Mouse (Mus musculus): ENCODE measurements at regions not wholly inside any gene's neighbourhood (a gene's known extent, or its start where the extent isn't known, plus 50 kb on each side); places are given as distances from the start of the nearest gene placed in this dataset.

DNA sequence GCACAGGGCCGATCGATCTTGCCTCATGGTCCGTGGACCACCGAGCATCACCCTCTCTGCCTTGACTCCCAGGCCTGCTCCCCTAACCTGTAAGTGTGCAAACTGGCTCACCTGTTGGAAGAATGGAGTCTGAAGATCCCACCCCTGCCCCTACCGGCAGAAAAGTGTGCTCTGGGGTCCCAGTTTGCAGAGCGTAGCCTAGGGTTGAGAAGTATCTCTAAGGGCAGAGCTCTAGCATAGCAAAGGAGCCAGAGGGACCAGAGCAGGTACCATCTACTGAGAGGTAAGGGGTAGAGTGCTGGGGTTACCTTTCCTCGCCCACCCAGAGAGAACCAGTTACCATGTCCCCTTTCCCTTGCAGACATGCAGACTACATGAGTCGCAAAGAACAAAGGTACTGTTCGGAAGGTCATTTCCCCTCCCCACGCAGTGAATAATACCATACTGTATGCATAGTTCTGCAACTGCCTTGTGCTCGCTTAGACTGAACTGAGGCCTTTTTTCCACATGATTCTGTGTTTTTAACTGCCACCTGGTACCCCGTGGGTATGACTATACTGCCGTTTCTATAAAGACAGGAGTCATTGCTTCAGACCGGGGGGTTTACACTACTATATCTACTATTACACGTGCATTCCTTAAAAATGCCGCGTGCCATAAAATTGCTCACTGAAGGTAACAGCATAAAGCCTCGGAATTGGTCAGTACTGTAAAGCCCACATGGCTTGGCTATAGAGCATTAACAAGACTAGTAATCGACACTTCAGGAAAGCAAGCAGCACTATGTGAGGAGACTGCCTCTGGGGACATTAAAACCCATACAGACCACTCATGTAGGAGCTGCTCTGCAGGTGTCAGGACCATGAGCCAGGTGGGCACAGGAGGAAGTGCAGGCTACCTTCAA is 88.7 kb upstream of the Ccnd2 start:
- peaks cover 8% of the 10 kb centered on the region for H3K4me1 ChIP-seq (ENCODE audit: insufficient read depth, low read length)
- ATAC-seq (ENCODE audit: low FRiP score, low TSS enrichment) = no peak
- H3K9me3 ChIP-seq (ENCODE audit: low read length) = no peaks in the 10 kb centered on the region
- H3K27me3 ChIP-seq (ENCODE audit: insufficient read depth, low read length) = no peaks in the 10 kb centered on the region
- no peak overlapping the region for H3K27ac ChIP-seq (ENCODE audit: low read length)
- H3K4me2 ChIP-seq (replicated peaks; ENCODE audit: low read depth, low read length) = no peak overlapping the region
- H3K36me3 ChIP-seq (ENCODE audit: insufficient read depth, low read length) = no peaks in the 10 kb centered on the region
- no peak overlapping the region for H3K4me3 ChIP-seq (ENCODE audit: low read length)
- WGBS = 85% methylated on average over 19 of the region's 19 CpGs
- no peak overlapping the region for H3K9ac ChIP-seq (replicated peaks; ENCODE audit: low read length)

DNA sequence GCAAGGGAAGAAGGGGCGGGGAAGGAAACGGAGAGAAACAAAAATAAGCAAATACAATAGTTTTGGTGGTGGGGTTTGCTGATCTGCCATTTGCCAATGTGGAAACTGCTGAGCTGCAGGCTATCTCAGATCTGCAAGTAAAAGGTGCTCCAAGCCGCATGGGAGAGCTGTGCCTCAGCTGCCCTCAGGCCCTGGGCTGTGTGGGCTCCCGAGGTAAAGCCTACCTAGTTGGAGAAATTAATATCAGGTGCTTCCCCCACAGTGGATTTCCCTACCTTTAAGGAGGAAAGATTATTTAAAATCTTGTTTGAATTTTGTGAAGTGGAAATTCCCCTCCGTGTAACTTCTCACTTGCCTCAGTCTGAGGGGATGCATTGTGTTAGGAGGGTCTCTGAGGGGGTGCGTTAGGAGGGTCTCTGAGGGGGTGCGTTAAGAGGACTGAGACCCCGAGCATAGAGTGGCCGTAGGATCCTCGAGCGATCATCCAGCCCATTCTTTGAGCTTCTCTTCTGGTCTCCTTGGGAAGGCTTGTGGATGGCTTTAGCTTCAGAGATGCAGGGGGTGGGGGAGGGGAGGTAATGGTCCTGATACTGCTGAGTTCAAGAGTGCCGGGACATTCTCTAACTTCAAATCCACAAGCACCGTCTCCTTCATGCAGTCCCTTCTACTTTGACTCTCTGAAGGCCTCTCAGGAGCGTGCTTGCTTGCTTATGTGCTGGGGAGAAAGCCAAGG is 89.9 kb upstream of the Ccnd2 start:
- no peak overlapping the region for H3K4me2 ChIP-seq (replicated peaks; ENCODE audit: low read depth, low read length)
- WGBS = 73% methylated on average over 14 of the region's 14 CpGs

DNA sequence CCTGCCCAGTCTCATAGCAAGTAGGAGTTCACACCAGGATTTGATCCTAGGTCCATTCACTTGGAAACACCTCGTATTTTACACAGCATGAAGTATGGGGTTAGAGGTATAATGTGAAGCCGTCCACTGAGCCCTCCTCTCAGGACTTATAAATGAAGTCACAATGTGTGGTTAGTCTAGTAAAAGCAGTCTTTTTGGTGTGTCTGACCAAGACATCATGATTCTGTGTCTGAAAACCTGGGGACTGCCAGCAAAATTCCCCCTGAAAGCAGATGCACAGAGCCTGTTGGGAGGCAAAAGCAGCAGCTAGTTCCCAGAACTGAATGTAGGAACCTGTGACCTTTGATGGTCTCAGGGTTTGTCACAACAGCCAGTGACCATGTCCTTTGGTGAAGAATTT is 91.0 kb upstream of the Ccnd2 start:
- H3K4me3 ChIP-seq (ENCODE audit: low read length) = no peak overlapping the region
- H3K4me1 ChIP-seq (ENCODE audit: insufficient read depth, low read length) = peaks cover 17% of the 10 kb centered on the region
- WGBS = 75% methylated on average over 2 of the region's 2 CpGs
- H3K27me3 ChIP-seq (ENCODE audit: insufficient read depth, low read length) = no peaks in the 10 kb centered on the region
- no peak for ATAC-seq (ENCODE audit: low FRiP score, low TSS enrichment)
- H3K4me2 ChIP-seq (replicated peaks; ENCODE audit: low read depth, low read length) = no peak overlapping the region
- H3K9me3 ChIP-seq (ENCODE audit: low read length) = no peaks in the 10 kb centered on the region
- no peak overlapping the region for H3K9ac ChIP-seq (replicated peaks; ENCODE audit: low read length)
- H3K36me3 ChIP-seq (ENCODE audit: insufficient read depth, low read length) = no peaks in the 10 kb centered on the region
- no peak overlapping the region for H3K27ac ChIP-seq (ENCODE audit: low read length)

More for the DNA sequence above, 89.9 kb upstream of the Ccnd2 start:
- Histone ChIP-seq H3K4me3 (ENCODE audit: low read length) (no peak overlapping the region), H3K4me1 (ENCODE audit: insufficient read depth, low read length) (peaks cover 11% of the 10 kb centered on the region), H3K9ac (replicated peaks; ENCODE audit: low read length) (no peak overlapping the region), H3K27me3 (ENCODE audit: insufficient read depth, low read length) (no peaks in the 10 kb centered on the region), H3K27ac (ENCODE audit: low read length) (no peak overlapping the region), H3K9me3 (ENCODE audit: low read length) (no peaks in the 10 kb centered on the region), H3K36me3 (ENCODE audit: insufficient read depth, low read length) (no peaks in the 10 kb centered on the region)
- ATAC-seq (ENCODE audit: low FRiP score, low TSS enrichment) = no peak

DNA sequence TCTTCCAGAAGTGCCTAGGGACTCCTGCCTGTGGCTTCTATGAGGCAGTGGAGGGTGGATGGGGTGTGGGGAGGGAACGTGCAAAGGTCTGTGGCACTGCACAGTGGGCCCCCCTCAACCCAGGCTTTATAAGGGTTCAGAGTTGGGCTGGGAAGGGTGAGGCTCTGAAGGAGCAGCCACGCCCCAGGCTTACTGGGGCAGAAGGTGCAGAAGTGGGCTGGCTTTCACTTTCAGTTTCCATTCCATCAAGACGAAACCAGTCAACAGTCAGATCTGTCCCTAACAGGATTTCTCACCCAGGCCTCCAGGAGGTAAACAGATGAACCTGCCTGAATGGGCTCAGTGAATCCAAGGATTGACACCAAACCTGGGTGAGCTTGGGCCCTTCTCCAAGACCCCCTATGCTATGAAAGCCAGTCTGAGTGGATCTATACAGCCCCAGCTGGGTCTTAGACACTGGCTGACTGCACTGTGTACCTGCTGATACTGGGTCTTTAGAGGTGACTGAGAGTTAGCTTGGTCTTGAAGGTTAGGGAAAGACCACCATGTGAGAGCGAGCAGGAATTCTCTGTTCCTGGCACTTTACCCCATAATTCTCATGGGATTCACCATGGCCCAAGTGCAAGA is 93.9 kb upstream of the Ccnd2 start:
- WGBS = 79% methylated on average over 4 of the region's 4 CpGs
- no peak overlapping the region for H3K27ac ChIP-seq (ENCODE audit: low read length)
- no peaks in the 10 kb centered on the region for H3K27me3 ChIP-seq (ENCODE audit: insufficient read depth, low read length)
- H3K4me2 ChIP-seq (replicated peaks; ENCODE audit: low read depth, low read length) = no peak overlapping the region
- H3K36me3 ChIP-seq (ENCODE audit: insufficient read depth, low read length) = no peaks in the 10 kb centered on the region
- peaks cover 20% of the 10 kb centered on the region for H3K4me1 ChIP-seq (ENCODE audit: insufficient read depth, low read length)
- no peaks in the 10 kb centered on the region for H3K9me3 ChIP-seq (ENCODE audit: low read length)
- no peak overlapping the region for H3K9ac ChIP-seq (replicated peaks; ENCODE audit: low read length)
- ATAC-seq (ENCODE audit: low FRiP score, low TSS enrichment) = no peak
- no peak overlapping the region for H3K4me3 ChIP-seq (ENCODE audit: low read length)

DNA sequence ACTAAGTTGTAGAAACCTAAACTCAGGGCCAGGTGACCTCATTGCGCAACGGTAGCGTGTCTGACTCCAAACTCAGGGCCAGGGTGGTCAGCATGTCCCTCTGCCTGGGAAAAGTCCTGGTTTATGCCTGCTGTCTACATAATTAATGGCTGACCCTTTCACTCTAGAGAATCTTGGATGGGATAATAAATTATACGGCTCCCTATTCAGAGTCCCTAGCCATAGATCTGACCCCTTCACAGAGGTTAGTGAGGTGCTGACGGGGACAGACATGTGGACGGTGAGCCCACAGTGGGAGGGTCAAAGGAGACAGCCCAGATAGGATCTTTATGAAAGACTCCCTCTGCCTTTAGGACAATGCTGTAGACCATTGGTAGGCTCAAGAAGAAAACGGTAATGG is 94.7 kb upstream of the Ccnd2 start:
- 39% methylated on average over 7 of the region's 7 CpGs for WGBS
- H3K27ac ChIP-seq (ENCODE audit: low read length) = no peak overlapping the region
- ATAC-seq (ENCODE audit: low FRiP score, low TSS enrichment) = no peak

DNA sequence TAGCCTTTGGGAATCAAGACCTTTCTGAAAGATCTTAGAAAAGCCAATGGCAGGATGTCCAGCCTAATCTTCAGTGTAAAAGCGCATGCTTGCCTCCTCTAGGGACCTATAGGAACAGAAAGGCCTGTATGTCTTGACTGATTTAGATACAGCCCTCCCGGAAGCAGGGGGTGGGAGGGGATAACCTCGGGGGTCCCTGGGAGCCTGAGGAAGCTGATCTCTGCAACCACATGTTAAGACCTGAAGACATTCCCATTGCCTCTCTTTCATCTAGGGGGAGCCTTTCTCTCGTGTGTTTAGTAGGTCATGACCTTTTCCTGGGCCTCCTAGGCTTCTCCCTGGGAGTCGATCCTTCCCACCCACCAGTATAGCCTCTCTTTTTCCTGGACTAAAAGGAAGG is 95.3 kb upstream of the Ccnd2 start:
- Histone ChIP-seq H3K27ac (ENCODE audit: low read length) (no peak overlapping the region), H3K9ac (replicated peaks; ENCODE audit: low read length) (no peak overlapping the region), H3K27me3 (ENCODE audit: insufficient read depth, low read length) (no peaks in the 10 kb centered on the region), H3K4me1 (ENCODE audit: insufficient read depth, low read length) (peaks cover 35% of the 10 kb centered on the region), H3K36me3 (ENCODE audit: insufficient read depth, low read length) (no peaks in the 10 kb centered on the region), H3K4me2 (replicated peaks; ENCODE audit: low read depth, low read length) (no peak overlapping the region), H3K9me3 (ENCODE audit: low read length) (no peaks in the 10 kb centered on the region), H3K4me3 (ENCODE audit: low read length) (no peak overlapping the region)
- 23% methylated on average over 5 of the region's 5 CpGs for WGBS
- ATAC-seq (ENCODE audit: low FRiP score, low TSS enrichment) = no peak

More for the DNA sequence above, 94.7 kb upstream of the Ccnd2 start:
- H3K4me2 ChIP-seq (replicated peaks; ENCODE audit: low read depth, low read length) = no peak overlapping the region
- peaks cover 28% of the 10 kb centered on the region for H3K4me1 ChIP-seq (ENCODE audit: insufficient read depth, low read length)
- H3K27me3 ChIP-seq (ENCODE audit: insufficient read depth, low read length) = no peaks in the 10 kb centered on the region
- no peaks in the 10 kb centered on the region for H3K36me3 ChIP-seq (ENCODE audit: insufficient read depth, low read length)
- H3K9me3 ChIP-seq (ENCODE audit: low read length) = no peaks in the 10 kb centered on the region
- H3K4me3 ChIP-seq (ENCODE audit: low read length) = no peak overlapping the region
- no peak overlapping the region for H3K9ac ChIP-seq (replicated peaks; ENCODE audit: low read length)

DNA sequence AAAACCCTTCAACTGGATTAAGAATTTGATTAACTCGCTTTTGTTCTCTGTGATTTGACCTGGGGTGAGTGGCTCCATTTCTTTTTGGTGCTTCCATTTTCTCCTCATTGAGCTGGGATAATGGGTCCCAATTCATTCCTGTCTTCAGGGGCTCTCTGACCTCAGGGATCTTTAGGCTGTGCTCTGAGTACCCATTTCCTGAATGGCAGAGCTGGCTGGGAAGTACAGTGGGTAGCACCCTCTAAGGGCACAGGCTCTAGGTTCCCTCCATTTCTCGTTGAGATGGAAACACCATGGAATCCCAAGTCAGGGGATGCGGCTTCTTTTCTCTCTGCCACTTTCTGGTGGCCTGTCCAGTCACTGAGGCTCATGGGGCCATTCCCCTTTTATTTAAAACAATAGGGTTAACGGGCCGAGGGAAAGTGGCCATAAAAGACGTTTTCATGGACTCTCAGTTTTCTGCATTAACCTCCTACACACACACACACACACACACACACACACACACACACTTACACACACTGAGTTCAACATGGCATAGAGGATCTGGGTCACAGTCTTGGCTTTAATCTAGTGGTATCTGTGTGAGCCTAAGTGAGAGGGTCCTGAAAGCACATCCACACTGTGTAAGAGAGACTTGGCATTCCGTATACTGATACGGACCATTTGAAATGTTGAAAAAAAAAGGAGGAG is 98.3 kb upstream of the Ccnd2 start:
- no peaks in the 10 kb centered on the region for H3K27me3 ChIP-seq (ENCODE audit: insufficient read depth, low read length)
- H3K36me3 ChIP-seq (ENCODE audit: insufficient read depth, low read length) = no peaks in the 10 kb centered on the region
- no peak overlapping the region for H3K4me3 ChIP-seq (ENCODE audit: low read length)
- peaks cover 38% of the 10 kb centered on the region for H3K4me1 ChIP-seq (ENCODE audit: insufficient read depth, low read length)
- no peak overlapping the region for H3K4me2 ChIP-seq (replicated peaks; ENCODE audit: low read depth, low read length)
- H3K27ac ChIP-seq (ENCODE audit: low read length) = peak overlapping the region; percentile 76; the same call in 1 of the 2 replicates
- no peak for ATAC-seq (ENCODE audit: low FRiP score, low TSS enrichment)
- H3K9me3 ChIP-seq (ENCODE audit: low read length) = no peaks in the 10 kb centered on the region
- 20% methylated on average over 8 of the region's 8 CpGs for WGBS
- H3K9ac ChIP-seq (replicated peaks; ENCODE audit: low read length) = no peak overlapping the region

DNA sequence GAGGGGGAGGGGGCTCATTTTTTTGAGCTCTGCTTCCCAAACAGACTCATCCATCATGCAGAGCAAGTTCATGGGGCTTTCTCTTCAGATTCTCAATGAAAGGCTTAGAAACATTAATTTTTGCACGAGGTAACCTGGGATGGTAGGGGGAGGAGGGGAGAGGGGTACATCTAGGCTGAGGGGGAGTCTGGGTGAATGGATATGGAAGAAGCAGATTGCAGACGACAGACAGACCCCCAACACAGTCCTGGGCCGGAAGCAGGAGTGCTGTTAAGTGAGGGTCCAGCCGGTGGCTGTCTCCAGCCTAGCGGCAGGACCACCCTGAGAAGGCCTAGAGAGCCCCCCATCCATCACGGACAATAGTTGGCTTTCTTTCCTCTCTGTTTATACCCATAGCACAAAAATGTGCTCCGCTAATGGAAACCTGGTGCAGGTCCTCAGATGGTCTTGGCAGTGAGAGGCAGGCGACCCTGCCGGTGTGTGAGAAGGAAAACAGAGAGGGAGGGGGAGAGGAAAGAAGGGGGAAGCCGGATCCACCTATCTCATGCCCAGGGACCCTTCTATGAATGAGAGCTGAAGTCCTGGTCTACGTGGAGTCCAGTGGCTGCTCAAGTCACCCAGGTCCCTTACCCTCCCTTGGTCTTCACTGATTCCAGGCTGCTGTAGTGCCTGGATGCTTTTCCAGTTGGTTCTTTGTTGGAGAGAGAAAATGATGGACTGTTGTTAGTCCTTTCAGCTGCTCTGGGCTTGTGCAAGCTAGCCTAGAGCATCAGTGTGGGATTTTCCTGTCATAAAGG is 99.1 kb upstream of the Ccnd2 start:
- H3K9ac ChIP-seq (replicated peaks; ENCODE audit: low read length) = peak overlapping the region; percentile 23
- ATAC-seq (ENCODE audit: low FRiP score, low TSS enrichment) = 0 out of 2 replicates have a peak, but pooled peaks have one; percentile 10
- H3K9me3 ChIP-seq (ENCODE audit: low read length) = 0 out of 2 replicates have a peak, but pooled peaks cover 2% of the 10 kb centered on the region

DNA sequence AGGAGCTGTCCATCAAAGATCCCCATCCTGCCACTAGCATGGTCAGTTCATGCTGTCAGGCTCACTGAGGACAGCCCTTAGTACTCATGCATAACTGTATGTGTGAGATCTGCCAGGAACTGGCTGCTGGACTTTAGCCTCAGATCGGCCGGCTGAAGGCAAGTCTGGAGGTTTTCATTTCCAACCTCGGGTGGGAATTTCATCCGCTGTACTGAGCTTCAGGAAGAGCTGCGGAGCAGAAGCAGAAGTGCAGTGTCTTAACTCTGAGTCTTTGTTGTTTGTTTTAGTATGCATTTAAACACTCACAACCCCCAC is 99.6 kb upstream of the Ccnd2 start:
- Histone ChIP-seq H3K36me3 (ENCODE audit: insufficient read depth, low read length) (no peaks in the 10 kb centered on the region), H3K27me3 (ENCODE audit: insufficient read depth, low read length) (no peaks in the 10 kb centered on the region), H3K4me3 (ENCODE audit: low read length) (peak overlapping the region; percentile 13; the same call in 1 of the 2 replicates), H3K9ac (replicated peaks; ENCODE audit: low read length) (peak overlapping the region; percentile 23), H3K4me1 (ENCODE audit: insufficient read depth, low read length) (peaks cover 37% of the 10 kb centered on the region), H3K9me3 (ENCODE audit: low read length) (0 out of 2 replicates have a peak, but pooled peaks cover 5% of the 10 kb centered on the region), H3K27ac (ENCODE audit: low read length) (peak overlapping the region; percentile 76), H3K4me2 (replicated peaks; ENCODE audit: low read depth, low read length) (peak overlapping the region; percentile 41)
- peak; percentile 64 for ATAC-seq (ENCODE audit: low FRiP score, low TSS enrichment)
- WGBS = 3% methylated on average over 5 of the region's 5 CpGs

More for the DNA sequence above, 99.1 kb upstream of the Ccnd2 start:
- Histone ChIP-seq H3K4me1 (ENCODE audit: insufficient read depth, low read length) (peaks cover 38% of the 10 kb centered on the region), H3K36me3 (ENCODE audit: insufficient read depth, low read length) (no peaks in the 10 kb centered on the region), H3K4me3 (ENCODE audit: low read length) (0 out of 2 replicates have a peak overlapping the region, but pooled peaks have one; percentile 13), H3K27ac (ENCODE audit: low read length) (peak overlapping the region; percentile 76), H3K27me3 (ENCODE audit: insufficient read depth, low read length) (no peaks in the 10 kb centered on the region), H3K4me2 (replicated peaks; ENCODE audit: low read depth, low read length) (peak overlapping the region; percentile 41)
- WGBS = 18% methylated on average over 11 of the region's 11 CpGs
